Mouse (Mus musculus) ES-Bruce4 (cell line): Measurements from ENCODE around the gene Erg28. TPM values are rescaled to one million over a fixed set of nuclear protein-coding genes. Genes with fewer than 3 reads are reported as not detected.

ENCODE experiments used
- H3K27ac ChIP-seq: 2 replicates; pipeline ENCODE4 v1.5.1; 2012; ENCODE audit warnings: low read length, inconsistent platforms; ENCODE audit not compliant: insufficient read depth
- H3K27me3 ChIP-seq: 2 replicates; pipeline ENCODE4 v1.6.1; 2012; ENCODE audit warnings: mild to moderate bottlenecking, low read length, inconsistent platforms; ENCODE audit not compliant: control insufficient read depth, poor library complexity, insufficient read depth, severe bottlenecking
- H3K36me3 ChIP-seq: 2 replicates; pipeline ENCODE4 v1.6.1; 2012; ENCODE audit warnings: inconsistent platforms, mild to moderate bottlenecking, low read length, moderate library complexity; ENCODE audit not compliant: control insufficient read depth, poor library complexity, insufficient read depth, severe bottlenecking
- H3K4me1 ChIP-seq: one replicate; pipeline ENCODE4 v1.8.1; 2011; ENCODE audit warnings: low read length; ENCODE audit not compliant: control insufficient read depth, insufficient read depth
- H3K4me3 ChIP-seq: 2 replicates; pipeline ENCODE4 v1.5.1; 2011; ENCODE audit warnings: low read depth, mild to moderate bottlenecking, low read length
- H3K9ac ChIP-seq: 2 replicates; pipeline ENCODE4 v1.6.1; 2012; ENCODE audit warnings: low read depth, mild to moderate bottlenecking, inconsistent platforms; ENCODE audit not compliant: poor library complexity, severe bottlenecking
- H3K9me3 ChIP-seq: replicated peaks from 2 replicates; pipeline ENCODE4 v1.6.1; 2012; ENCODE audit warnings: mild to moderate bottlenecking, low read length, inconsistent platforms; ENCODE audit not compliant: control insufficient read depth, poor library complexity, insufficient read depth, severe bottlenecking
- CTCF ChIP-seq: IDR thresholded peaks from one replicate; pipeline ENCODE4 v1.8.1; 2011; ENCODE audit warnings: low read depth, low read length
- EP300 ChIP-seq: IDR thresholded peaks from 2 replicates; pipeline ENCODE4 v1.6.1; 2011; ENCODE audit warnings: low read depth, low read length; ENCODE audit not compliant: insufficient read depth
- POLR2A ChIP-seq: IDR thresholded peaks from one replicate; pipeline ENCODE4 v1.8.1; 2011; ENCODE audit warnings: low read length; ENCODE audit not compliant: insufficient read depth
- polyA plus RNA-seq: library from polyadenylated mRNA; stranded (reverse); fragments of >200 nt; gene quantifications from 2 replicates; pipeline ENCODE4 v1.2.4, GENCODE M21; 2011; ENCODE audit warnings: low read depth; ENCODE audit not compliant: missing spikeins, insufficient read depth, insufficient read length

Gene Erg28
- polyA plus RNA-seq, 1 experiment: 99.3 TPM

DNA sequence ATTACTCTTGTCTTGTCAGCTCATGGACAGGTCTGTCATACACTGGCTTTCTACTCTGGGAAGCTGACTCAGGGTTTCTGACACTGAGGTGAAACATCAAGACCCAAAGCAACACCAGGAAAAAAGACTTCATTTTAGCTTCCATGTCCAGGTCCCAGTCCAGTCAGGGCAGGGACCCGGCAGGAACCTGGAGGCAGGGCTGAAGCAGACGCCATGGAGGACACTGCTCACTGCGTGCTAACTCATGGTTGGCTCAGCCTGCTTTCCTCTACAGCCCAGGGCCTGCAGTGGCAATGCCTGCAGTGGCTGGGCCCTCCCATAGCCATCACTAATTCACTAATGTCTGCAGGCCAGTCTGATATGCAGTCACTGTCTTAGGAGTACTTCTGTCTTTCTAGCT lies 4.5 kb upstream of the Erg28 start:
- Histone ChIP-seq H3K9me3 (no peaks in the 10 kb centered on the region), H3K4me1 (no peaks in the 10 kb centered on the region), H3K27me3 (no peaks in the 10 kb centered on the region), H3K36me3 (no peaks in the 10 kb centered on the region), H3K4me3 (no peak overlapping the region), H3K27ac (no peak overlapping the region), H3K9ac (no peak overlapping the region)
- TF ChIP-seq EP300 (no peak), CTCF (no peak), POLR2A (no peak)

DNA sequence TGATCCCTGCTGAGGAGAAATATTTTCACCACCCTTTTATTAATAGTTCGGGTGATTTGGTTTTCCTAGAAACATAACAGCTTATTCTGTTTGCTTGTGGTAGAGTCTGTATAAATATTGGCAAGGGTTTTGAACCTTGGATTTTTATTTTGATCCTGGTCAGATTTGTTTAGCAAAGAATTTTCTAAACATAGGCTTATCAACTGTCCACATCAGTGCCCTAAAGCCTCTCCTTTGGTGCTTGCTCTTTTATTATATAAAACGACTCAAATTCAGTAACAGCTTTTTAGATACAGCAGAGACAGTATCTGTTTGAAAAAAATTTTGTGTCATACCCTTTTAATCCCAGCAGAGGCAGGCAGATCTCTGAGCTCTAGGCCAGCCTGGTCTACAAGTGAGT lies 1.5 kb upstream of the Erg28 start:
- H3K4me3 ChIP-seq: no peak overlapping the region
- H3K9ac ChIP-seq: no peak overlapping the region
- no peaks in the 10 kb centered on the region for H3K9me3 ChIP-seq
- no peak for TF ChIP-seq EP300
- no peak for TF ChIP-seq CTCF
- TF ChIP-seq POLR2A: no peak
- H3K27me3 ChIP-seq: no peaks in the 10 kb centered on the region
- peaks cover 6% of the 10 kb centered on the region; the same call in 1 of the 2 replicates for H3K36me3 ChIP-seq
- H3K27ac ChIP-seq: no peak overlapping the region
- H3K4me1 ChIP-seq: no peaks in the 10 kb centered on the region

DNA sequence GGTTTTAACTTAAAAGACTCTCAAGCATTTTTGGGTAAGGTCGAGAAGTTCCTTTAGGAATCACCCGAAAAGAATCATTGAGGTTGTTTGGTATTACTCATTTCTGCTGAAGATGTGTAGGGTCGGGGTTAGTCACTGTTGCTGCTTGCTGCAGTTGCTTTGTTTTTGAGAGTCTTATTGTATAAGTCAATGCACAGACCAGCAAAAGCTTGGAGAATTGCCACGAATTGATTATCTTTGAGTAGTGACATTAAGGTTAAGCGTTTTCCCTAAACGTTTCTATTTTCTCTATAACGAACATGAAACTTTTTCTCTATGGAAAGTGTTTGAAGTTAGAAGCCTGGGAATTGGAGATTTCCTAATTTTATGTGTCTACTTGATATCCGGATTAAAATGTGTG lies 1.0 kb upstream of the Erg28 start:
- Histone ChIP-seq H3K36me3 (peaks cover 6% of the 10 kb centered on the region; the same call in 1 of the 2 replicates), H3K4me1 (no peaks in the 10 kb centered on the region)
- TF ChIP-seq POLR2A (no peak), EP300 (no peak), CTCF (no peak)

DNA sequence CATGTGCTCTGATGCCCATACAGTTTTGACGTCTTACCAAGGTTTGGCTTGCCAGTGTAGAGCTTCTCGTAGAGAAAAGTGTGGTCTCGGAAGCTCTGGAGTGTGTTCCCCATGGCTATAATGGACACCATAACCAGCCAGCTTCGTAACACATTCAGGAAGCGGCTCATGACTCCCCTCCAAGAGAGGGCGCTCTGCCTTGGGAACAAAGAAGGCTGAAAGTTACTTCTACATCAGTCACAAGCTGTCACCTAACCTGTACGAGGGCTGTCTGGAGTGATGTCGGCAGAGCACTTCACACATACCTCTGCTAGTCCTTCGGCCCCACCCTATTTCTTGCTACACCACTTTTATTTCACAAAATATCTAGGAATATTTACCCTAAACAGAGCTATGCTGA lies 2.3 kb downstream of the Erg28 start:
- H3K36me3 ChIP-seq: peaks cover 6% of the 10 kb centered on the region; the same call in 1 of the 2 replicates
- TF ChIP-seq POLR2A (no peak), CTCF (peak; percentile 68), EP300 (no peak)
- no peak overlapping the region for H3K4me3 ChIP-seq

More for the DNA sequence above, 1.0 kb upstream of the Erg28 start:
- H3K27me3 ChIP-seq: no peaks in the 10 kb centered on the region
- no peaks in the 10 kb centered on the region for H3K9me3 ChIP-seq
- peak overlapping the region; percentile 72 for H3K9ac ChIP-seq
- H3K4me3 ChIP-seq: peak overlapping the region; percentile 88
- H3K27ac ChIP-seq: peak overlapping the region; percentile 10

DNA sequence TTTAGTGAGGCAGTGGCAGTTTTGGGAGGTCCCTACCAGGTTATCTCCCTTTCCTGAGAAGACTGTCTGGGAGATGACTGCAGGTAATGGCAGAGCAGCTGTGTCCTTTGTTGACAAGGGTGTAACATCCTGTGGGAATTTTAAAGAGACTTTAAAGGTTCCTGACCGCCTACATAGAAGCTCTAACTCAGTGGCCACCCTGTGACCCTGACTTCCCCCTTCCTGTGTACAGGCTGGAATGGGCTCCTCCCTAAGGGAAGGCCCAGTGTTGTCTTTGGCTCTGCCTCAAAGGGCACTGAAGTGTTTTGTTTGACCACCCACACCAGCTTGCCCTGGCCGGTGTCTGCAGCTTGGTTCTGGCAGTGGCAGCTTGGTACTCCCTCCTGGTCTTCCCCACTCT lies 10.8 kb downstream of the Erg28 start:
- H3K9ac ChIP-seq: no peak overlapping the region
- H3K4me1 ChIP-seq: no peaks in the 10 kb centered on the region
- H3K27ac ChIP-seq: no peak overlapping the region
- TF ChIP-seq POLR2A (no peak), CTCF (no peak), EP300 (no peak)
- no peak overlapping the region for H3K4me3 ChIP-seq
- H3K27me3 ChIP-seq: no peaks in the 10 kb centered on the region
- H3K36me3 ChIP-seq: peaks cover 10% of the 10 kb centered on the region; the same call in 1 of the 2 replicates
- H3K9me3 ChIP-seq: no peaks in the 10 kb centered on the region

More for the DNA sequence above, 2.3 kb downstream of the Erg28 start:
- Histone ChIP-seq H3K9ac (no peak overlapping the region), H3K4me1 (no peaks in the 10 kb centered on the region), H3K9me3 (no peaks in the 10 kb centered on the region), H3K27me3 (no peaks in the 10 kb centered on the region), H3K27ac (no peak overlapping the region)

DNA sequence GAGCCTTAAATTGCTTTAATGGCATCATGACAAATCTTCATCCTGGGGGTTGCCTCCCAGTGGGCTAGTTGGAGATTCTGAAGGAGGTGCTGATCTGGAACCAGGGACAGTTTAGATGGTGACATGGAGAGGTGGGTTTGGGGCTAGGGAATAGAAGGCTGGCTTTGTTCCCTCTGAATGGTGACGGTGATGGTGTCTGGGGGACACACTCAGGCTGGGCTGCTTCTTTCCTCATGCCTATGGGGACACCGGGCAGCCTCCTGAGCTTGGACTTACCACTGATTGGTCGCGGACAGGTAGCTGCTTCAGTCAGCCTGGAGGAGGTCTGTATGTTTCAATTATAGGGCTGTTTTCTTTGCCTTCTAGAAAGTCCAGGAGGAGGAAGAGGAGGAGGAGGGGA lies 12.7 kb downstream of the Erg28 start:
- Histone ChIP-seq H3K4me3 (no peak overlapping the region), H3K4me1 (no peaks in the 10 kb centered on the region)
- TF ChIP-seq CTCF: no peak
- no peak for TF ChIP-seq EP300
- no peak for TF ChIP-seq POLR2A

More for the DNA sequence above, 12.7 kb downstream of the Erg28 start:
- Histone ChIP-seq H3K9ac (no peak overlapping the region), H3K27ac (no peak overlapping the region), H3K9me3 (peaks cover 7% of the 10 kb centered on the region; the same call in 1 of the 2 replicates), H3K27me3 (no peaks in the 10 kb centered on the region), H3K36me3 (peaks cover 10% of the 10 kb centered on the region; the same call in 1 of the 2 replicates)
